Mouse (Mus musculus): ENCODE results near the gene Zfp612.
"Not testable (repeated sequence)": the region's sequence is repeated elsewhere in the genome, so short reads cannot be mapped to it uniquely, and the experiment has no call there.

The Zfp612 gene

DNA sequence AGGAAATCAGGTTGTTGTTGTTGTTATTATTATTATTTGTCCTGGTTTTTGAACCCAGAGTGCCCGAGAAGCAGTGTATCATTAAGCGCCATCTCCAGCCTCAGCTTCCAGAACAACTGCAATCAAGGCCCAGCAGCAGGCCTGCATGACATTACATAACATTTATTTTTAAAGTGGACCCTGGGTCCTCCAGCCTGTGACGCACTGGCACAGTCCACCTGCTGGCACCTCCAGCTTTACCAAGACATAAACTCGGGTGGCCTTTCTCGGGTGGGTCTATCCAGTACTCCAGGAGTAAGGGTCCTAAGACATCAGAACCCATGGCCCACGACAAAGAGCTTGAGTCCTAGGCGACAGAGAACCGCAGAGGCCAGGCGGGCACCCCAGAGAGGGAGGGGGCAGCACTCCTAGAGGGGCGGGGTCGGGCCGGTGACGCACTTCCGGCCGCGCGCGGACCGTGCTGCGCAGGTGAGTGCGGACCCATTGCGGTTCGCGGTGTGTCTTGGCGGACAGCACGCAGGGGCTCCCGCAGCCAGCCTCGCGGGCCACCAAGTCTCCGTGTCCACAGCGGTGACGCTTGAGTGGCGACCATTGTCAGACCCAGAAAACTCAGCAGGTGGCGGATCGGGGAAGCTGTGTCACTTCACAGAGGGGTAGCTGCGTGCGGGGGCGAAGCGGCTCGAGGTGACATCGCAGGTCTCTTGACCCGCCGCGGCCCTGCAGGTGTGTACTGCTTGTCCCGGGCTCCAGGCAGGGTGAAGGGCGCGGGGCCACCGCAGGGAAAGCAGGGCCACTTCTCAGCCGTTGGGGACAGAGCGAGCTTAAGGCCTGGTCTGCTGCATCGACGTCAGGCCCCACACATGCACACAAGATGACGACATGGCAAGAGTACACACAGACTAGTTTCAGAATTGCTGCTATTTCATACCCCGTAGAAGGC is at the start of gene Zfp612:
Zfp612 (plus strand) TSS at position 465 of the 940 bp plus-strand sequence.
- peak; percentile 75 for DNase-seq

DNA sequence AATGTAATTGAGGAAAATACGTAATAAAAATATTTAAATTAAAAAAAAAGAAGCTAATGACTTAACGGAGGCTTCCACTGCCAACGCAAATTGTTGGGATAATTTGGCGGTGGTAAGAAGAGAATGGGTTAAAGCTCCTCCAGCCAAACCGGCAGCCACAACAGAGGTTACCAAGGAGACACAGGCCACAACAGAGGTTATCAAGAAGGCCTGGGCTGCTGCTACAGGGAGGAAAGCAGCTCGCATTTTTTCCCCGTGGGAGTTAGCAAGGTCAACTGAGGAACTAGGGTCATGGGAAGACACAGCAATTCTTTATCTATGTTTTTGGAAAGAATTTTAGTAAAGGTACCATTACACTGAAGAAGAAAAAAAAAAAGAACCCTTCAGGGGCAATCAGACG is 45.8 kb upstream of the Zfp612 start:
- not testable (repeated sequence) for DNase-seq

DNA sequence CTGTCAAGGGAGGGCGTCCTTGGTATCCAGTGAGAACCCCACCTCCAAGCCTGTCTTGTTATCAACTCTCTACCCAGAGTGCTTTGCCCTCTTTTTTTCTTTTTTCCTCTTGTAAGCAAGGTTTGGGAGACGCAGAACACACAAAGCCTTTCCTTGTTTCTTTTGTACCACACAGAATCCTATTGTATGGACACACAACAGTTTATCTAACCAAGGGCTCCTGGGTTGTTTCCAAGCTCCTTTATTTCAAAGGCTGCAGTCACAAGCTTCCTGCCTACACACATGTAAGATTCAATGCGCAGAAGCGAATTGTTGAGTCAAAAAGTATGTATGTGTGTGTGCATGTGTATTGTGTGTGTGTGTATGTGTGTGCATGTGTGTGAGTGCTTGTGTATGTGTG is 45.2 kb upstream of the Zfp612 start:
- no peak for DNase-seq

DNA sequence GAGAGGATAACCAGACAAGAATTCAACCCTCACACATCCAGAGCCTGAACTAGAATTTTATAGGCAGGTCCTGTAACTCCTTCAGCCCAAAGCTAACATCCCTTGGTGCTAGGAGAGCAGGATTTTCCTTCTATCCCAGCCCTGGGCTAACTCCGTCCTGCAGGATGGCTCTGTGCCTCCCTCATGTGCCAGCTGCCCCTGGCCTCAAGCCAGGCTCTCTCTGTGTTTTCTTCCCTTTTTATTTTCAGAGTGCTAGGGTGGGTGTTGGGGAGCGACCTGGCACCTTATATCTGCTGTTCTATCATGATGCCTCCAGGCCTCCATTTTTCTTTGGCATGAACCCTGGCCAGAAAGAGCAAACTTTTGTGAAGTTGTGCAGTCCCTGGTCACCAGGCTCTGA is 43.4 kb upstream of the Zfp612 start:
- no peak for DNase-seq

DNA sequence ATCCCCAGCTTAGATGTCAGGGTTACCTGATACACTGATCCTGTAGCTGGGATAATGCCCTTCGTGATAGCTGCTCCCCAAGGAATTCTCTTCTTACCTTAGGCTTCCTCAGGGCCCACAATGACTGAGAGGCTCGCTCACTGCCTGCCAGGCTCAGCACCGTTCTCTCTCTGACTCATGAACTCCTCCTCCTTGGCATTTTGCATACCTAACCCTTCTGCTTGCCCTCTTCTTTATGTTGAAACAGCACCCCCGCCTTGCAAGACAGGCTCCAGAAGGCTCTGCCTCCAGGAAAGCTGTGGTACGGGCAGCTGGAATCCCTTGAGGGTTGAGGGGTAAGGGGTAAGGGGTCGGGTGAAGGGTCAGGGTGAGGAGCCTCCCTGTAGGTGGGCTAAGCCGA is 40.3 kb upstream of the Zfp612 start:
- no peak for DNase-seq

DNA sequence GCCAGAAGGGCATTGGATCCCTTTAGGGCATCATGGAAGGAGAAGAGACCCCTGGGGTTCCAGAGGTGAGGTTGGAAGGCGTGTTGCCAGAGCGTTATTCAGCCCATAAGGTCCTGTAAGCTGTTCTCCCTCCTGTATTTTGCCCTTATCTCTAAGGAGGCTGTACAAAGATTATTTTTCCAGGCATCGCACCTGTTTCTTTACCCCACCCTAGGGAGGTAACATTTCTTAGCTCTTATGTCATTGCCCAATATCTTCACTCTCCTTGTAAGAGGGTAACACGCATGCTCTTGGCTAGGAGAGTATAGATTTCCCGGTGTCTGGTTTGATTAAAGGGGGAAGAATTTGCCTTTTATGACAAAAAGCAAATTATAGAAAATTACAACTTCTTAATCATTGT is 39.9 kb upstream of the Zfp612 start, which contains the start of gene Chst4:
Chst4 (minus strand) TSS at position 82 of the 400 bp plus-strand sequence.
- no peak for DNase-seq

DNA sequence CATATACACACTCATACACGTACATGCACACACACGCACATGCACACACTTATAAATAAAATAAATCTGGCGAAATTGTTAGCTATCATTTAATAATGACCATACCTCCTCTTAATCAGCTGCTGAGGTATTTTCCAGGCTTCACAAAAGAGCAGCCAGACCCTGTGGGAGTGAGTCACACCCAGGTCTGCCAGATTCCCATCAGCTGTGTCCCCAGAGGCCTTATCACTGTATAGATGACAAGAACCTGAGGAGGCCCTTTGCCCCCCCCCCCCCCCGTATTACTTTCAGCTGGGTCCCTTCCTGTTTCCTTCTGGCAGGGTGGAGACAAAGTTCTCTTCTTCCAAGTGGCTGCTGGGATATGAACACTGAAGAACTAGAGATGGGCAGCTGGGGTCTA is 39.0 kb upstream of the Zfp612 start:
- DNase-seq: no peak

DNA sequence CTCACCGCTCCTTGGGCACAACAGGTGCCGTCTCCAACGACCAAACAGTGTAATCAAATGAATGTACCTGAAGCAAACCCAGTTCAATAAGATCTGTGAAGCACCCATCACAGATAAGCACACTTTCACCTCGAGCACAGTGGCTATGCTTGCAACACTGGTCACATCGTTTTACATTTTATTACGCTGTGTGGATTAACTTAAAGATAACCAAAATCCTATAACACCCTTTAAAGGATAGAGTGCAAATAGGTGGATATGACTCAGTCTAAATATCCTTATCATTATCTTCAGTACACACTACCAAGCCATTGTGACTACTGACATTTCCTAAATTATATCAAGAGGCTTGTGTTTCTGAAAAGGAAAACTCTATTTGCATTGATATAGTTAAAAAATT is 28.3 kb upstream of the Zfp612 start:
- DNase-seq: no peak

DNA sequence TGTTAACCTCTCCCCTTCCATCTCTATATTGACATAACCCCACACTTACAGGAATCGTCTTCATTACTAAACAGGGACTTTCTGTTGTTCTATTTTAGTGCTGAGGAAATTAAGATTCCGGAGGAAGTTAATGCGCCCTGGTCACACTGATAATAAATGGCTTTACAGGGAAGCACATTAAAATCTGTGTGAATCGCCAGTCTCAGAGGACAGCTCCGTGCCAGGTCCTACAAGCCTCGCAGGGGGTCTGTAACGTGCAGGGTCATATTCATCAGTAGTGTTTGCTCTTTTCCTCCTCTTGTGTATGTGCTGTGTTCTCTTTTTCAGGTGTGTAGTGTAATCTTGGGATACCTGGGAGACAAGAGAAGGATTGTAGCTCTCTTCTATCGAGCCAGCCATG is 21.3 kb upstream of the Zfp612 start:
- DNase-seq: no peak

DNA sequence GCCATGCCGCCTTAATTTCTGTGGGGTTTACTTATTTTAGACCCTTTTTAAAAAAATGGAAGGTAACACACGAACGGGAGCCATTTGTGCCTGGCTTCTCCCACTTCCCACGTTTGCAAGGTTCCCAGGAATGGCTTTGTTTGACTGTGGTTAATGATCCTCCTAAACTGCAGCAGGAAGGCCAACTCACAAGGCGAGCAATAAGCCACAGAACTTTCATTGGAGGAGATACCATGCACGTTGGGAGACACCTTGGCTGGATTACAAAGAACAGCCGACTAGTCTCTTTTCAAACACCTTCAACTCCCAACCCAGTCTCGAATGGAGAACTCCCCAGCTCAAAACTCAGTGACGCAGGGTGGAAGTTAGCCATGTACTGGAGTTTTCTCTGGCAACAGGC is 15.4 kb upstream of the Zfp612 start:
- no peak for DNase-seq

DNA sequence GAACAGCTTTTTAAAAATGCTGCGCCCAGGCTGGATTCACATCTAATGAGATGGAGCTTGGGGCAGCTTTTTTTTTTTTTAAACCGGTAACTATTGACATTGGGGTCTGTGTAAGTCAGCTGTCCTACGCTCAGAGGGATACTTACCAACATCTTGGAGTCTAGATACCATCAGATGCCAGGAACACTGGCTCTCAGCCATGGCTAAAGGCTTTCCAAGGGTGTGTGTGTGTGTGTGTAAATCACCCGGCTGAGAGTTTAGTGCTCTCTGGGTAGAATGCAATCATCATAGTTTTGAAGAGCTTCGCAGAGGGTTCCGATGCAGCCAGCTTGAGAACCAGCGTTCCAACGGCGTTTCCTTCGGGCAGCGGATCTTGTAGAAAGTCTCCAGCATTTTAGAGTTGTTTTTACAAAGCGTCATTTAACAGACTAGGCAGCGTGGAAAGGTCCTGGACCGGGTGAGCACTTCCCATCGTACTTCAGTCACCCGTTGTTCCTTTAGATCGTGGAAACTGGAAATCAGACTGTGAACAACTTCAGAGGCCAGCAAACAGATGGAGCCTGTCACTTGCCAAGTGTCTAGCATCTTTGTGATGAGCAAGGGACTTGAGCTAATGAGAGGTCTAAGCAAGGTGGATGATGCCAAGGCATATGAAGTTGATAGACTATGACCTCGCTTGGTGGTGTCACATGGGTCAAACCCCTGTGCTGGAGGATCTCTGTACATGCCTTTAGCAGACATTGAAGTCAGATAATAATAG is 14.8 kb upstream of the Zfp612 start:
- no peak for DNase-seq

DNA sequence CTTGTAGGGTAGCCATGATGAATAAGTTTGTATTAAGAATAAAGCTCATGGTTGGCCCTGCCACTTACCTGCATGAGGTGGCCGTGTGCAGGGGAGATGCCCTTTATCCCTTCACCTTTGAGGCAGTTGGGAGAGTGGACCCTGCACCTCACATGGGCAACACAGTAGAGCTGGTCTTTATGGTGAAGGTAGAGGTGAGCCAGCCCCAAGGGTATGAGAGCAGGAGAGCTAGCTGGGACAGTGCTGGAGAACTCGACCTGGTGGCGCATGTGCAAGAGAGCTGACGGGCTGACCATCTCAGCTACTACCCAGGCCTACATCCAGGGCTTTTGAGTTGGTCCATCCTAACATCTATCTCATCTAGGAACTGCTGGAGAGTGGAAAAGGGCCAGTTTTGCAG is 13.9 kb upstream of the Zfp612 start:
- DNase-seq: no peak

DNA sequence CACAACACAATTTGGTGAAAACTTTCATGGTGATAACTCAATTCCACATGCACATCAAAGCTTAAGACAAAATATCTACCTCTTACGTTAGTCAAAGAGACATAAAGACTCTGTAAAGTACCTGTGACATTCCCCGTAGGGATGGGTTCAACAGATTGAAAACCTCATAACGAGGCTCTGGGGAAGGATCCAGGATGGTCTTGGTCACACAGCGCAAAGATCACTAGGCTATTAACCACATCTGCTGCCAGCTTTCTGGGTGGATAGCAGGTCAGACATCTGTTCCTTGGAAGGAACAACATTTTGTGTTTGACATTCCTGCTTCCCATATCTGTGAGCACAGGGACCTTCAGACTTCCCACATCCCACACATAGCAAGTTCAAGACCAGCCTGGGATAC is 9.8 kb upstream of the Zfp612 start:
- no peak for DNase-seq

DNA sequence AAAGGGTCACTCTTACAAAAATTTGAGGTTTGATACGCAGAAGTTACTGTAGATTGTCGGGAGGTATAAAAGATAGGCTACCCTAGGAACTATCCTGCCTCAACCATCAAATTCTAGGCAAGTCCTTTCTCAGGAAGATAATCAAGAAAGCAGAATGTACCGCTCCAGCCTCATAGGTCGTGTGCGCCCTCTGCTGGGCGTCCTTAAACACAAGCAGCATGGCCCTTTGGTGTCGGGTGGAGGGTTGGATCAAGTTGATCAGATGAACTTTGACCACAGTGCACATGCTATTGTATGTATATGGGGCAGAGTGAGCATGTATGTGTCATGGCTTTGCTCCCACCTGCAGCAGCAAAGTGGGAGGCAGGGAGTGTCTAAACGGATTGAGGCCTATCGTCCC is 7.9 kb upstream of the Zfp612 start:
- peak; percentile 80 for DNase-seq

DNA sequence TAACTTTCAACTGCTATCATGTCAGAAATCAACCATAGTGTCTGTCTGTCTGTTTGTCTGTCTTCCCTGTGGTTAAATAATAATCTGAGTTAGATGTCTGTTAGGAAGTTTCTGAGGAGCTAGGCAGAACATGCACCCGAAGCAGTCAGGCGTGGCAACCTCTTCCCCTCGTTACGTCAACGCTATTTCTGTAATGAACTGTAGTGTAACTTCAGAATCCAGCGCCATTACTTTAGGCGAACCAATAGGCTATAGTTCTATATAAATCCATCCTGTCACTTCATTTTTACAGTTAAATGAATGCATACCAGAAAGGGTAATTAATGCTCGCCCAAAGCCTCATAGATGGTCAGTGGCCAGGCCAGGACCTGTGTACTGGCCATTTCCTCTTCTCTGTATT is 5.0 kb upstream of the Zfp612 start:
- no peak for DNase-seq

DNA sequence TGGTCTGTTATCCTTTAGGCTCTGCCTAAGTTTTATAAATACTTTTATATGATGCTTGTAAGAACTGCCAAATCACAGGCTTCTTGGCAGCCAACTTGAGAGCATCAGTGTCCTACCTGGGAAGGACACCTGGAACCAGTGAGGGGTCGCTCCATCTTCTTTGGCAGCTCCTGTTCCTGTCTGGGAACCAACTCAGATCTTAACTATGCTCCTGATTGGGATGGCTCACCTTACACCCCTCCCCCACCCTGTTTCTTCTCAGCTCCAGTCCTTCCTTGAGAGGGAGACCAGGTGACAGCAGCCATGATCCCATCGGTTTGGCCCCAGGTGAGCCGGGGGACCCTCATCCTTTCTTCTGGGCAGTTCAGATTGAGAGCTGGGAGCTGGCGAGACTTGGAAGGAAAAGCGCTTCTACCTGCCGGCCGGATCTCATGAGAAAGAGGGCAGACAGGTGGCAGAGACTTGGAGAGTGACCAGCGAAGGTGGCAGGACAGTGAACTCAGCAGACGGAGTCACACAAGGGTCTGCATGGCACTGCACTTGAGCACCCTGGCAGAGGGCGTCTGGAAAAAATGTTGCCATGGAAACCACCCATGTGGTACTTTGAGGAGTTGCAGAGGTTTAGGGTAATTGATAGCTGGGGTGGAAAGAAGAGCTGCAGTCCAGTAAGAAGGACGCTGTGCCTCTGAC is 3.0 kb downstream of the Zfp612 start:
- DNase-seq: no peak

DNA sequence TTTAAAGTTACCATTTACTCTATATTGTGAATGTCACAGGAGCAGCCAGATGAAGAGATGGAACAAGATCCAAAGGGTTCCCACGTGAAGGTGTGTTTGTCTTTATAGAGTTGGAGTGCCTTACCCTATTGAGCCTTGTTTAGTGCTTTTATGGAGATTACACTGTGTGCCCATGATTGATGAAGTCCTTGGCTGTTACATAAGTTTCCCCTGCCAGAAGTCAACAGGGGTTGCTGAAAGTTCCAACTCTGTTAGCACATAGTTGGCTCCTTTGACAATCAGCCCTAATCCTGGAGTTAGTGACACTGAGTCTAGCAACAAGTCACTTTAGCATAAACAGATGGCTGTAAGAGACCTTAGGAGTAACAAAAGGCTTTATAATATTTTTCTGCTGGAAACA is 12.3 kb downstream of the Zfp612 start:
- peak; percentile 27 for DNase-seq

DNA sequence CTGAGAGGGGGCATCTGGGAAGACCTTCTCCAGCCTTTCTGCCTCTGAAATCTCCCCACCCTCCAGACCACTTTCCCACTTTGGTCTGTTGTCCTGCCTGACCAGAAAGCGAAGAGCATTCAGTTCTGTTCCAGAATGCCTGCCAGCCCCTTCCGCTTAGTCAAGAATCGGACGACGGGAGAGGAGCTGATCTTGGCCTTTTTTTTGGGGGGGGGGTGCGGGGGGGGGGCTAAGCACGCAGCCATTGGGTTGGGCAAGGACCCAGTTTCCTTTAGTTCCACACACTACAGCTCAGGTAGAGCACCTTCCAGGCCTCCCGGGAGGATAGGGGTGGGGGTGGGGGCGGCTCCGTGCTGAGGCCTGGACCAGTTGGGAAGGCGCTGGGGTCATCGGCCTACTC is 21.4 kb downstream of the Zfp612 start, which contains the start of gene Gm21964:
Gm21964 (plus strand) TSS at position 301 of the 400 bp plus-strand sequence.
- DNase-seq: no peak

DNA sequence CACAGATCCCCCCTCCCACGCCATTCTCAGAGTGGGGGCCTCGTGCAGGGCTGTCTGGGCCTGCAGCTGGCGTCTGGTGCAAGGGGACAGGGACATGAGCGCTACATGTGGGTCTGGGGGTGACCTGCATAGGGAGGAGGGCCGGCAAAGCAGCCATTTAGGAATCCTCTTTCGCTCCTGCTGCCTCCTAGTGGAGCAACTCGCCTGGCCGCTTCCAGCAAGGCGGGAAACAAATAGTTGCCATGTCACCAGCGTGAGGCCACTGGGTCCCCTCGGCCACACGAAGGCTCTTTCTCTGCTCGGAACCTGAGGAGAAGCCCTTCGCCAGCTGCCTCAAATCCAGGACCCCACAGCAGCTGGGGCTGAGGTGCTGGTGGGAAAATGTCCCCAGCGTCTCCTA is 22.1 kb downstream of the Zfp612 start:
- no peak for DNase-seq

DNA sequence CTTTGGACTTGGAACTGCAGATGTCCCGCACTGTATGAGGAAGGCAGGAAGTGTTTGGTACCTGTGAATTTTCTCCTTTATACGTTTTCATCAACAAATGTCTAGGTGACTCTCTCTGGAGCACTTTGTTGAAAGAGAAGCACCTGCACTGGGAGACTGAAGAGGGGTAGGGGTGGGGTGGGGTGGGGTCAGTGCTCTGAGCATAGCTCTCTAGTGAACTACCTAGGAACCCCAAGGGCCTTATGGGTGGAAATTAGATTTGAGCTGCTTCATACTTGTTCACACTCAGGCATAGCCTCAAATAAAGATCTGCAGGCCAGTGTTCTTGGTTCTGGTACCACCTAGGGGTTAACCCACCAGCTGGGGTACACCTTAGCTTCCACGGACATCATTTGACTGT is 23.1 kb downstream of the Zfp612 start, which contains the start of gene Gm17720:
Gm17720 (minus strand) TSS at position 101 of the 400 bp plus-strand sequence.
- DNase-seq: peak; percentile 16

DNA sequence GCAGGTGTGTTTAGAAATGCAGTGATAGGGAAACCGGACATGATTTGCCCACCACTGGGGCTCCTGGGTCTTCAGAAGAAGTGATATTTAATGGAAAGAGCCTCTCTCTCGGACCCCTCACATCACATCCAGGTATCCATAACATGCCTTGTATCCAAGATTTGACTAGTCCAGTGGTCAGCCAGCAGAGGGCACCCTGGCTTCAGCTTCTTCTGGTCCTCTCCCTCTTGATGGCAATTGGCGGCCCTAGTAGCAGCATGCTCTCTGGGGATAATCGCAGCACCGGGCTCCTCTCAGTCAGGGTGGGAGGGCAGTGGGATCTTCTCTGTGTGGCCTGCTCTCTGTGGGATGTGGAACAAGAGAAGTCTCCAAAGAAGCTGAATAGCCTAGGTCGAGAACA is 40.2 kb downstream of the Zfp612 start:
- DNase-seq: peak; percentile 18

DNA sequence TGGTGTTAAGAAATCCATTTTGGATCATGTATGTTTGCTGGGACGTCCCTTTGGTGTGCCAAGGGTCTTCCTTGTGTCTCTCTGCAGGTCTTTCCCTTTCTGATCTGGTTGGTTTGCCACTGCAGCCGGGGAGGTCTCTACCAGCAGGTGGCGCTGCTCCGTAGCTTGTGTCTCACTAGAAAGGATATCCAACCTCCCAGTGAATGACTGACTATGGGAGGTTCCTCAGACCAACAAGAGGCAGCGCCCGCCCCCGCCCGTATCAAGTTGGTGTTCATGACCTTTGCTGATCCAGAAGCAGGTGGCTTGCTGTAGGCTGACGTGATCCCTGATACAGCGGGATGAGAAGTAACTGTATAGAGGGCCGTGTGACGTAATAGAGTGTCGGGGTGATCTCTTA is 51.0 kb downstream of the Zfp612 start:
- peak; percentile 86 for DNase-seq

DNA sequence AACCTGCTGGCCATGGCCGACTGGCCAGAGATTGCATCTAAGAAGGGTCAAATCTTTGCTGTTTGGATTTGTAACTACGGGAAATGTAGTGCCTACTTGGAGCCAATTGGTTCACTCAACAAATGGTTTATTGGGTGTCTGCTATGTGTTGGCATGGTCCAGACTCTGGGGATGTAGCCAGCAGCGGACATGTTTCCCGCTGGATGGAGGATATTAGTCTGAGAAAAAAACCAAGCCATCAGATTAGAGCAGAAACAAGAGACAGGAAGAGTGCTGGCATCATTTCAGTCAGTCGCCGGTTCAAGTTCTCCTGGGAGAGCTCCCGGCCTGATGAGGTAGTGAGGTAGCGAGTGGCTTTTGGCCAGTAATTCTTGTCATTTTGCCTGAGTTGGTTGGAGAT is 54.7 kb downstream of the Zfp612 start:
- no peak for DNase-seq
